Mouse (Mus musculus): ENCODE data around the gene Tmed4. TPM values are rescaled to one million over a fixed set of nuclear protein-coding genes. Genes with fewer than 3 reads are reported as not detected.

The Tmed4 gene
- polyA plus RNA-seq, 1 experiment from 2014 or later = 104 TPM

- 86% methylated on average over 2 of the region's 2 CpGs for WGBS
- Histone ChIP-seq H3K9ac (ENCODE audit: low read length) (no peak overlapping the region), H3K27me3 (ENCODE audit: control insufficient read depth, insufficient read depth, low read depth, low read length) (no peaks in the 10 kb centered on the region), H3K9me3 (ENCODE audit: control insufficient read depth, low read length) (no peaks in the 10 kb centered on the region), H3K27ac (ENCODE audit: low read length) (no peak overlapping the region), H3K4me3 (ENCODE audit: low read length) (no peak overlapping the region), H3K36me3 (ENCODE audit: control insufficient read depth, insufficient read depth, low read length) (peaks cover 14% of the 10 kb centered on the region), H3K4me2 (ENCODE audit: low read depth, low read length) (no peak overlapping the region), H3K4me1 (replicated peaks; ENCODE audit: control insufficient read depth, insufficient read depth, low read length) (no peaks in the 10 kb centered on the region)
- ATAC-seq (ENCODE audit: low read depth) = no peak
Measured at GRCm38 (mm10) chr11:6302793-6303192, 28.1 kb upstream of the Tmed4 start.

GRCm38 (mm10) chr11:6299435-6299834 lies 24.8 kb upstream of the Tmed4 start:
- H3K36me3 ChIP-seq (ENCODE audit: control insufficient read depth, insufficient read depth, low read length) = peaks cover 18% of the 10 kb centered on the region
- no peak for ATAC-seq (ENCODE audit: low read depth)
- no peaks in the 10 kb centered on the region for H3K4me1 ChIP-seq (replicated peaks; ENCODE audit: control insufficient read depth, insufficient read depth, low read length)
- no peak overlapping the region for H3K4me3 ChIP-seq (ENCODE audit: low read length)
- H3K27ac ChIP-seq (ENCODE audit: low read length) = no peak overlapping the region
- H3K9ac ChIP-seq (ENCODE audit: low read length) = no peak overlapping the region
- H3K4me2 ChIP-seq (ENCODE audit: low read depth, low read length) = no peak overlapping the region
- H3K9me3 ChIP-seq (ENCODE audit: control insufficient read depth, low read length) = no peaks in the 10 kb centered on the region
- H3K27me3 ChIP-seq (ENCODE audit: control insufficient read depth, insufficient read depth, low read depth, low read length) = no peaks in the 10 kb centered on the region
- 77% methylated on average over 2 of the region's 2 CpGs for WGBS

DNA sequence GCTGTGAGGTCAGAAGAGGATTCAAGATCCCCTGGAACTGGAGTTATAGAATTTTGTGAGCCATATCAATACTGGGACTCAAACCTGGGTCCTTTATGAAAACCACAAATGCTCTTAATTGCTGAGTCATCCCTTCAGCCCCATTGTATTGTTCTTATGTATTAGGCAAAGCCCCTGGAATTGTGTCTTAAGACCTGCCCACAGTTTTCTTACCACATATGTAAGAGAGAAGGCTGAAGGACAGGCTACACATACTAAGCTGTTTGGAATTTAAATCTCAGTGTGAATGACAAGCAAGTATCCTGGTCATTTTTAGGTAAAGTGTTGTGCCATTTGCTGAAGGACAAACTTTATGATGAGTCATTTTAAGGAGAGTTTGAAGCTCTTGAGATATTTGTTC lies 21.4 kb upstream of the Tmed4 start:
- Histone ChIP-seq H3K9ac (ENCODE audit: low read length) (no peak overlapping the region), H3K4me2 (ENCODE audit: low read depth, low read length) (no peak overlapping the region), H3K4me3 (ENCODE audit: low read length) (no peak overlapping the region), H3K27me3 (ENCODE audit: control insufficient read depth, insufficient read depth, low read depth, low read length) (no peaks in the 10 kb centered on the region), H3K4me1 (replicated peaks; ENCODE audit: control insufficient read depth, insufficient read depth, low read length) (peaks cover 3% of the 10 kb centered on the region; the same call in 1 of the 2 replicates), H3K36me3 (ENCODE audit: control insufficient read depth, insufficient read depth, low read length) (peaks cover 18% of the 10 kb centered on the region), H3K27ac (ENCODE audit: low read length) (no peak overlapping the region), H3K9me3 (ENCODE audit: control insufficient read depth, low read length) (no peaks in the 10 kb centered on the region)
- ATAC-seq (ENCODE audit: low read depth) = no peak

DNA sequence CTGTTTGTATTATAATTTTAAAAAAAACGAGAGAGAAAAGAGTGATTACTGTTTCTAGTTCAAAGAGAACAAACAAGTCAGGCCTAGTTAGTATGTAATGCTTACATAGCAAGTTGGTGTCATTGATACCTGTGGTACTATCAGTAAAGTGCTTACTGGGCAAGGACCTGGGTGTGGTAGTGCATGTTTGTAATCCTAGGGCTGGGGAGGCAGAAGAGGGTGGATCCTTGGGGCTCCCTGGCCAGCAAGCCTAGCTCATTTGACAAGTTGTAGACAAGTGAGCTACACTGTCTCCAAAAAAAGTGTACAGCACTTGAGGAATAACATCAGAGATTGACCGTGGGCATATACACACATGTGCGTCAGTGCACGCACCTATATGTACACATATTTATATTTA lies 20.0 kb upstream of the Tmed4 start:
- H3K36me3 ChIP-seq (ENCODE audit: control insufficient read depth, insufficient read depth, low read length) = peaks cover 18% of the 10 kb centered on the region
- peaks cover 3% of the 10 kb centered on the region; the same call in 1 of the 2 replicates for H3K4me1 ChIP-seq (replicated peaks; ENCODE audit: control insufficient read depth, insufficient read depth, low read length)
- 87% methylated on average over 4 of the region's 4 CpGs for WGBS
- H3K4me2 ChIP-seq (ENCODE audit: low read depth, low read length) = no peak overlapping the region
- no peak overlapping the region for H3K9ac ChIP-seq (ENCODE audit: low read length)
- ATAC-seq (ENCODE audit: low read depth) = no peak
- H3K4me3 ChIP-seq (ENCODE audit: low read length) = no peak overlapping the region
- H3K27me3 ChIP-seq (ENCODE audit: control insufficient read depth, insufficient read depth, low read depth, low read length) = no peaks in the 10 kb centered on the region
- H3K9me3 ChIP-seq (ENCODE audit: control insufficient read depth, low read length) = no peaks in the 10 kb centered on the region
- H3K27ac ChIP-seq (ENCODE audit: low read length) = no peak overlapping the region

DNA sequence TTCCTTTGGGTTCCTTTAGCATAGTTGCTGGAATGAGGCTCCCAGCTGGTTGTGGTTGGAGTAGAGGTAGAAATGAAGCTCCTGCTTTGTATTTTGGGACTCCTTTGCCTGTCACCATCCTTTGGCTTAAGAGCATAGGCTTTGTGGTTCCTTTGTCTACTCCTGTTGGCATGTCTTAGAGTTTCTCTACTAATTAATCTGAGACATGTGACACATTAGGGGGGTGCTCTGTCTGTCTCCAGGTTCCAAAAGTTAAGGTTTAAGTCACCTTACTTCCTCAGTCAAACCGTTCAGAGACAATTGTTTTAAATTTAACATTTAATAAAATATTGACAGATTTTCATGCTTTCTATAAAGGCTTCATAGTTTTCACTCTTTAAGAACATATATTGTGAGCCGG lies 18.9 kb upstream of the Tmed4 start:
- H3K4me1 ChIP-seq (replicated peaks; ENCODE audit: control insufficient read depth, insufficient read depth, low read length) = peaks cover 3% of the 10 kb centered on the region; the same call in 1 of the 2 replicates
- ATAC-seq (ENCODE audit: low read depth) = no peak

DNA sequence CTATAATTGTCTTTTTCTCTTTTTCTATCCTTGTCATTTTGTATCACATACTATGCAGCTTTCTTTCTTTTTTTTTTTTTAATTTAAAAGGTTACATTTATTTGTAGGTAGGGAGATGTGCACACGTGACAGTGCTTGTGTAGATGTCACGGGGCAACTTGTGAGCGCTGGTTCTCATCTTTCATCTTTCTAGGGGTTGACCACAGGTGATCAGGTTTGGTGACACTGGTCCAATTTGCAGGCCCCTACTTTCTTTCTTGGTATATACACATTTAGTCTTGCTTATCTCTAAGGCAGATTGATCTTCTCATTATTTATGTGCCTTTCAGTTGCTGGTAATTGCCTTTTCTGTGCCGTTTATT lies 18.3 kb upstream of the Tmed4 start:
- peaks cover 8% of the 10 kb centered on the region for H3K36me3 ChIP-seq (ENCODE audit: control insufficient read depth, insufficient read depth, low read length)
- 84% methylated on average over 4 of the region's 4 CpGs for WGBS
- H3K4me1 ChIP-seq (replicated peaks; ENCODE audit: control insufficient read depth, insufficient read depth, low read length) = peaks cover 3% of the 10 kb centered on the region; the same call in 1 of the 2 replicates
- peak overlapping the region; percentile 83 for H3K4me2 ChIP-seq (ENCODE audit: low read depth, low read length)
- no peak overlapping the region for H3K9ac ChIP-seq (ENCODE audit: low read length)
- H3K27me3 ChIP-seq (ENCODE audit: control insufficient read depth, insufficient read depth, low read depth, low read length) = no peaks in the 10 kb centered on the region
- H3K27ac ChIP-seq (ENCODE audit: low read length) = no peak overlapping the region
- ATAC-seq (ENCODE audit: low read depth) = no peak
- no peaks in the 10 kb centered on the region for H3K9me3 ChIP-seq (ENCODE audit: control insufficient read depth, low read length)
- H3K4me3 ChIP-seq (ENCODE audit: low read length) = peak overlapping the region; percentile 74; the same call in 1 of the 2 replicates

More for the DNA sequence above, 18.9 kb upstream of the Tmed4 start:
- no peak overlapping the region for H3K4me2 ChIP-seq (ENCODE audit: low read depth, low read length)
- H3K27ac ChIP-seq (ENCODE audit: low read length) = no peak overlapping the region
- no peaks in the 10 kb centered on the region for H3K27me3 ChIP-seq (ENCODE audit: control insufficient read depth, insufficient read depth, low read depth, low read length)
- H3K9ac ChIP-seq (ENCODE audit: low read length) = no peak overlapping the region
- WGBS = 98% methylated on average over 2 of the region's 2 CpGs
- H3K4me3 ChIP-seq (ENCODE audit: low read length) = no peak overlapping the region
- peaks cover 14% of the 10 kb centered on the region for H3K36me3 ChIP-seq (ENCODE audit: control insufficient read depth, insufficient read depth, low read length)
- no peaks in the 10 kb centered on the region for H3K9me3 ChIP-seq (ENCODE audit: control insufficient read depth, low read length)

- Histone ChIP-seq H3K4me1 (replicated peaks; ENCODE audit: control insufficient read depth, insufficient read depth, low read length) (peaks cover 3% of the 10 kb centered on the region; the same call in 1 of the 2 replicates), H3K4me3 (ENCODE audit: low read length) (peak overlapping the region; percentile 74), H3K27me3 (ENCODE audit: control insufficient read depth, insufficient read depth, low read depth, low read length) (no peaks in the 10 kb centered on the region), H3K9me3 (ENCODE audit: control insufficient read depth, low read length) (no peaks in the 10 kb centered on the region), H3K27ac (ENCODE audit: low read length) (peak overlapping the region; percentile 54), H3K36me3 (ENCODE audit: control insufficient read depth, insufficient read depth, low read length) (peaks cover 4% of the 10 kb centered on the region), H3K9ac (ENCODE audit: low read length) (peak overlapping the region; percentile 79), H3K4me2 (ENCODE audit: low read depth, low read length) (peak overlapping the region; percentile 83)
- no peak; the same call in 1 of the 2 replicates for ATAC-seq (ENCODE audit: low read depth)
- 11% methylated on average over 33 of the region's 33 CpGs for WGBS
Measured at GRCm38 (mm10) chr11:6292116-6292987, 17.7 kb upstream of the Tmed4 start.

- no peaks in the 10 kb centered on the region for H3K27me3 ChIP-seq (ENCODE audit: control insufficient read depth, insufficient read depth, low read depth, low read length)
- H3K4me2 ChIP-seq (ENCODE audit: low read depth, low read length) = peak within 1 kb of the TSS; percentile 83
- H3K9me3 ChIP-seq (ENCODE audit: control insufficient read depth, low read length) = no peaks in the 10 kb centered on the region
- H3K4me3 ChIP-seq (ENCODE audit: low read length) = peak within 1 kb of the TSS; percentile 74
- H3K4me1 ChIP-seq (replicated peaks; ENCODE audit: control insufficient read depth, insufficient read depth, low read length) = peaks cover 3% of the 10 kb centered on the region; the same call in 1 of the 2 replicates
- H3K27ac ChIP-seq (ENCODE audit: low read length) = peak within 1 kb of the TSS; percentile 88
- WGBS = under 1% methylated on average over 76 of the region's 77 CpGs
- peak within 1 kb of the TSS; percentile 79 for H3K9ac ChIP-seq (ENCODE audit: low read length)
- H3K36me3 ChIP-seq (ENCODE audit: control insufficient read depth, insufficient read depth, low read length) = no peaks in the 10 kb centered on the region
- peak; percentile 99 for ATAC-seq (ENCODE audit: low read depth)
Measured at GRCm38 (mm10) chr11:6291401-6292115, 16.9 kb upstream of the Tmed4 start, which contains the start of gene Ogdh. TSS of gene Ogdh (plus strand) at chr11:6291633.

DNA sequence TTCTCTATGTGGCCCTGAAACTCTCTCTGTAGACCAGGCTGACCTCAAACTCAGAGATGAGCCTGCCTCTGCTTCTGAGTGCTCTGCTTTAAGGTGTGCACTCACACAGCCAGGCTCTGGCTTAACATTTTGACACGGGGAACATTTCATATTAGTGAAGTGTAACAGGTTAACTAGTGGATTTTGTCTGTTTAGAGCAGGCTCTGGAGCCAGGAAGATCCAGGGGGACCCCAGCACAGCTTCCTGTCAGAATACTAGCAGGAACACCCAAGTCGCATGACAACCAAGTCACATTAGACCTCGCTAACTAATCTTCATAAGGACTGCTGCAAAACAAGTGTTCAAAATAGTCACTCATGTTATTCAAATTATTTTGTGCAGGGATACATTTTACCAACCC lies 16.2 kb upstream of the Tmed4 start:
- Histone ChIP-seq H3K4me1 (replicated peaks; ENCODE audit: control insufficient read depth, insufficient read depth, low read length) (peaks cover 3% of the 10 kb centered on the region; the same call in 1 of the 2 replicates), H3K9me3 (ENCODE audit: control insufficient read depth, low read length) (no peaks in the 10 kb centered on the region), H3K4me3 (ENCODE audit: low read length) (peak overlapping the region; percentile 74), H3K4me2 (ENCODE audit: low read depth, low read length) (peak overlapping the region; percentile 68), H3K27me3 (ENCODE audit: control insufficient read depth, insufficient read depth, low read depth, low read length) (no peaks in the 10 kb centered on the region), H3K27ac (ENCODE audit: low read length) (peak overlapping the region; percentile 88), H3K36me3 (ENCODE audit: control insufficient read depth, insufficient read depth, low read length) (no peaks in the 10 kb centered on the region), H3K9ac (ENCODE audit: low read length) (peak overlapping the region; percentile 79)
- WGBS = 25% methylated on average over 3 of the region's 3 CpGs
- no peak for ATAC-seq (ENCODE audit: low read depth)
